10 mouse cellular contexts compared by ENCODE assay signal in the genomic region with DNA sequence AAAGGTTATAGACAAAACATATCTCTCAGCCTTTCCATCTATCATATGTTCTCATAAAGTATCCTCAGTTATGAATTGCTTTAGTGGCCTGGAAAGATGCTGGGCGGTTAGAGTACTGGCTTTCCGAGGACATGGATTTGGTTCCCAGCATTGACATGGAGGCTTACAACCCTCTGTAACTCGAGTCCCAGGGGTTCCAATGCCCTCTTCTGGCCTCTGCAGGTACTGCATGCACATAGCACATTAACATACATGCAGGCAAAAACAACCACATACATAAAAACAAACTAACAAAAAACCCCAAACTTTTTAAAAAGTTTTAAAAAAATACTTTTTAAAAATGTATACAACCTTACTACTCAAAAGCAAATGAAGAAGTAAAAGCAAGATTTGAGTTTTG. TPM values are rescaled to one million over a fixed set of nuclear protein-coding genes. Genes with fewer than 3 reads are reported as not detected.
DNase-seq lines count a peak whose midpoint lies in the region; TF ChIP-seq lines count a peak whose summit lies in the region.
"Had no signal": no experiment of that assay in that cellular context is flagged by ENCODE, and none has a peak within 500 bp of the region (broad histone marks: within the 10 kb centered on the region; RNA-seq: fewer than 3 reads in every experiment).

No protein-coding gene starts in this region.

- no peak for TF ChIP-seq POLR2A in small intestine, adult 2 months (IDR thresholded peaks at IDR 0.05; ENCODE audit: low read depth, low read length)

- 0 out of 2 replicates have a peak, but pooled peaks cover 3% of the 10 kb centered on the region for H3K4me1 ChIP-seq in E14TG2a.4 (replicated peaks; ENCODE audit: low read depth, low read length)
- no peaks in the 10 kb centered on the region for H3K4me1 ChIP-seq in small intestine, adult 2 months (ENCODE audit: control insufficient read depth, insufficient read depth, insufficient read length, low read length)
- H3K4me1 ChIP-seq: embryonic facial prominence, embryonic 15.5 days; limb, embryonic 10.5 days had no signal

- peak; percentile 32 for TF ChIP-seq CTCF in left cerebral cortex, adult 2 months (IDR thresholded peaks at IDR 0.05)
- TF ChIP-seq CTCF in E14TG2a.4 (conservative IDR thresholded peaks at IDR 0.05; ENCODE audit: low read length): peak; percentile 78
- peak; percentile 40; the same call in 1 of the 2 replicates for TF ChIP-seq CTCF in small intestine, adult 2 months (IDR thresholded peaks at IDR 0.05; ENCODE audit: extremely low read depth, insufficient read length, insufficient replicate concordance, low read depth, low read length)

- no peaks in the 10 kb centered on the region for H3K9me3 ChIP-seq in E14TG2a.4 (ENCODE audit: low read length)
- H3K9me3 ChIP-seq: limb, embryonic 10.5 days had no signal

- DNase-seq in left cerebral cortex, adult 2 months (ENCODE audit: extremely low spot score in 1 of 2, low spot score in 2 of 2): no peak
- no peak for DNase-seq in left cerebral cortex, postnatal 25 days (ENCODE audit: low spot score in 2 of 2)
- peak; percentile 82 for DNase-seq in R1 (ENCODE audit: low read depth, low spot score)
- DNase-seq in heart, adult 11 months: no peak
- DNase-seq in right cerebral cortex, postnatal 25 days: no peak
- no peak for DNase-seq in urinary bladder, postnatal 10 days (ENCODE audit: low spot score)

- H3K27ac ChIP-seq in left cerebral cortex, adult 2 months: no peak overlapping the region
- H3K27ac ChIP-seq in small intestine, adult 2 months (ENCODE audit: insufficient read depth, low read depth, low read length): no peak overlapping the region
- H3K27ac ChIP-seq: embryonic facial prominence, embryonic 15.5 days; limb, embryonic 10.5 days had no signal

- intact Hi-C loops in left cerebral cortex, adult 2 months (cut with DNase I): no loop called here
- intact Hi-C loops in left cerebral cortex, postnatal 25 days (cut with DNase I): no loop called here

- peaks cover 3% of the 10 kb centered on the region; the same call in 1 of the 2 replicates for H3K36me3 ChIP-seq in E14TG2a.4 (ENCODE audit: insufficient read depth, low read length)
- peaks cover 32% of the 10 kb centered on the region for H3K36me3 ChIP-seq in small intestine, adult 2 months (ENCODE audit: control insufficient read depth, insufficient read depth, low read length)

- 88% methylated on average over 3 of the region's 3 CpGs for WGBS in small intestine, adult 2 months

- no peak overlapping the region for H3K4me3 ChIP-seq in left cerebral cortex, adult 2 months
- no peak overlapping the region for H3K4me3 ChIP-seq in E14TG2a.4 (replicated peaks; ENCODE audit: low read length)
- H3K4me3 ChIP-seq in small intestine, adult 2 months (ENCODE audit: low read depth, low read length): no peak overlapping the region
- H3K4me3 ChIP-seq: embryonic facial prominence, embryonic 15.5 days; limb, embryonic 10.5 days had no signal

- H3K27me3 ChIP-seq in E14TG2a.4 (ENCODE audit: insufficient read depth, low read length): no peaks in the 10 kb centered on the region
- H3K27me3 ChIP-seq in small intestine, adult 2 months (ENCODE audit: control insufficient read depth, insufficient read depth, low read length): no peaks in the 10 kb centered on the region
- H3K27me3 ChIP-seq: embryonic facial prominence, embryonic 15.5 days had no signal

RNA-seq across cellular contexts. Expression of gene Lpar6, which starts 28.5 kb away (rescaled TPM):
- total RNA-seq in left cerebral cortex, adult 2 months (2021): 1 to 10 TPM; 1.1 to 1.3 TPM
- 1 to 10 TPM; 1.4 to 1.6 TPM for total RNA-seq in left cerebral cortex, postnatal 25 days (2021)
- 0.33 and 0.91 TPM in 2 replicates for polyA plus RNA-seq in small intestine, adult 2 months (2012; rRNA removed)

RNA-seq across cellular contexts. Expression of gene Rb1, which starts 59.5 kb away (rescaled TPM):
- 10 to 100 TPM; 29.7 to 30.5 TPM for total RNA-seq in left cerebral cortex, adult 2 months (2021)
- 10 to 100 TPM; 31.1 to 33.1 TPM for total RNA-seq in left cerebral cortex, postnatal 25 days (2021)
- polyA plus RNA-seq in small intestine, adult 2 months (2012; rRNA removed): 1.0 and 2.9 TPM in 2 replicates
